In the genomic region with DNA sequence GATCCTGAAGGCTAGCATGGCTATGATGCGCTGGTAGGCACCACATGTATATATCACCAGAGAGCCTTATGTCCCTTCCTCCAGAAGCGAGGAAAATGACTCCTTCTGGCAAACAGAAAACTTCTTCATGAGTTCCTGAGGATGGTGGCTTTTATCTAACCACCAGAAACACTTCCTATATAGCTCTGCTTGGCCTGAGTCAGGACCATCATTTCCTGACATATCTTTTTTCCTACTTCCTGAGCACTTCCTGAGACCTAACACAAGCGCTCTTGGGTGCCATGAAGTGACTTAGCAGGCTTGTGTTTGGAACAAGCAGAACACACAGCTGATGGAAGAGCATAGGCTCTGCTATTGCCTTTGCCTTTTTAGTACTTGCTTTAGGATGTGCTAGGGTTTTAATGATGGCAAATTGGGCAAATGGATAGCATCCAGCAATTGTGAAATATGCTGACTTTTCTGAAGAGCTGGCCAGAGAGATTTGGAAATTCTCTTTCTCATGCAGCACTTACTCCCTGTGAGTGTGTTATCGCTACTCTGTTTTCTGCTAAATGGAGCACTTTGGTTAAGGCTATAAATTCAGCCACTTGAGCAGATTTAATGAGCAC, we compare ENCODE assay signal across 12 mouse cellular contexts. TPM values are rescaled to one million over a fixed set of nuclear protein-coding genes. Genes with fewer than 3 reads are reported as not detected.
DNase-seq lines count a peak whose midpoint lies in the region; ATAC-seq lines count a peak whose summit lies in the region.
"Had no signal": no experiment of that assay in that cellular context is flagged by ENCODE, and none has a peak within 500 bp of the region (broad histone marks: within the 10 kb centered on the region; RNA-seq: fewer than 3 reads in every experiment).

No protein-coding gene starts in this region.

- H3K27ac ChIP-seq in kidney, embryonic 16.5 days (ENCODE audit: low read length), result peak overlapping the region; percentile 8
- no peak overlapping the region for H3K27ac ChIP-seq in liver, embryonic 16.5 days (ENCODE audit: low read length)
- no peak overlapping the region for H3K27ac ChIP-seq in neural tube, embryonic 15.5 days (replicated peaks)
- H3K27ac ChIP-seq in midbrain, embryonic 10.5 days (replicated peaks), result no peak overlapping the region
- H3K27ac ChIP-seq: limb, embryonic 12.5 days; midbrain, embryonic 15.5 days; neural tube, embryonic 13.5 days had no signal

- peaks cover 19% of the 10 kb centered on the region for H3K4me1 ChIP-seq in kidney, embryonic 16.5 days (ENCODE audit: insufficient read depth, low read length)
- H3K4me1 ChIP-seq in liver, embryonic 16.5 days (ENCODE audit: control insufficient read depth, low read depth, low read length), result no peaks in the 10 kb centered on the region; the same call in 1 of the 2 replicates
- H3K4me1 ChIP-seq in neural tube, embryonic 15.5 days, result peaks cover 3% of the 10 kb centered on the region; the same call in 1 of the 2 replicates
- no peaks in the 10 kb centered on the region for H3K4me1 ChIP-seq in midbrain, embryonic 10.5 days
- H3K4me1 ChIP-seq: midbrain, embryonic 15.5 days; neural tube, embryonic 13.5 days had no signal

- H3K9me3 ChIP-seq in kidney, embryonic 16.5 days (ENCODE audit: low read length), result no peaks in the 10 kb centered on the region
- H3K9me3 ChIP-seq in liver, embryonic 16.5 days (replicated peaks; ENCODE audit: control insufficient read depth, low read length), result no peaks in the 10 kb centered on the region
- H3K9me3 ChIP-seq in neural tube, embryonic 15.5 days (replicated peaks), result no peaks in the 10 kb centered on the region
- no peaks in the 10 kb centered on the region for H3K9me3 ChIP-seq in midbrain, embryonic 10.5 days (replicated peaks)
- H3K9me3 ChIP-seq: limb, embryonic 12.5 days; midbrain, embryonic 15.5 days; neural tube, embryonic 13.5 days had no signal

- no peaks in the 10 kb centered on the region for H3K27me3 ChIP-seq in kidney, embryonic 16.5 days (ENCODE audit: insufficient read depth, low read length)
- no peaks in the 10 kb centered on the region for H3K27me3 ChIP-seq in liver, embryonic 16.5 days (ENCODE audit: control insufficient read depth, insufficient read depth, low read depth, low read length)
- H3K27me3 ChIP-seq in neural tube, embryonic 15.5 days (replicated peaks), result no peaks in the 10 kb centered on the region
- no peaks in the 10 kb centered on the region for H3K27me3 ChIP-seq in midbrain, embryonic 10.5 days (ENCODE audit: low read depth, poor library complexity, severe bottlenecking)
- H3K27me3 ChIP-seq: limb, embryonic 12.5 days; midbrain, embryonic 15.5 days; neural tube, embryonic 13.5 days had no signal

- H3K4me2 ChIP-seq in kidney, embryonic 16.5 days (replicated peaks; ENCODE audit: low read depth, low read length), result no peak overlapping the region
- no peak overlapping the region for H3K4me2 ChIP-seq in liver, embryonic 16.5 days (ENCODE audit: low read depth, low read length)
- no peak overlapping the region for H3K4me2 ChIP-seq in neural tube, embryonic 15.5 days
- H3K4me2 ChIP-seq: limb, embryonic 12.5 days; midbrain, embryonic 15.5 days; neural tube, embryonic 13.5 days had no signal

- no peak overlapping the region for H3K9ac ChIP-seq in kidney, embryonic 16.5 days (replicated peaks; ENCODE audit: low read length)
- no peak overlapping the region for H3K9ac ChIP-seq in liver, embryonic 16.5 days (ENCODE audit: low read depth, low read length)
- no peak overlapping the region for H3K9ac ChIP-seq in neural tube, embryonic 15.5 days (replicated peaks)
- H3K9ac ChIP-seq: limb, embryonic 12.5 days; midbrain, embryonic 15.5 days; neural tube, embryonic 13.5 days had no signal

- no peaks in the 10 kb centered on the region for H3K36me3 ChIP-seq in kidney, embryonic 16.5 days (ENCODE audit: insufficient read depth, low read length)
- H3K36me3 ChIP-seq in liver, embryonic 16.5 days (ENCODE audit: control insufficient read depth, insufficient read depth), result no peaks in the 10 kb centered on the region
- H3K36me3 ChIP-seq in neural tube, embryonic 15.5 days, result no peaks in the 10 kb centered on the region
- H3K36me3 ChIP-seq in midbrain, embryonic 10.5 days, result no peaks in the 10 kb centered on the region
- H3K36me3 ChIP-seq: limb, embryonic 12.5 days; midbrain, embryonic 15.5 days; neural tube, embryonic 13.5 days had no signal

- ATAC-seq in kidney, embryonic 16.5 days (ENCODE audit: low FRiP score, low TSS enrichment), result no peak
- ATAC-seq in liver, embryonic 16.5 days (ENCODE audit: low read depth), result peak; percentile 36
- no peak for ATAC-seq in neural tube, embryonic 15.5 days (ENCODE audit: low FRiP score)
- ATAC-seq: midbrain, embryonic 15.5 days had no signal

- WGBS in kidney, embryonic 16.5 days, result 65% methylated on average over 4 of the region's 4 CpGs
- 39% methylated on average over 4 of the region's 4 CpGs for WGBS in liver, embryonic 16.5 days (ENCODE audit: insufficient replicate concordance)
- 78% methylated on average over 4 of the region's 4 CpGs for WGBS in neural tube, embryonic 15.5 days
- 89% methylated on average over 4 of the region's 4 CpGs for WGBS in midbrain, embryonic 10.5 days

- peak; percentile 11 for DNase-seq in adrenal gland, adult 2 months
- no peak for DNase-seq in adrenal gland, postnatal 25 days
- no peak for DNase-seq in kidney, postnatal 25 days
- DNase-seq in fat pad, adult 2 months (ENCODE audit: extremely low read depth, low read depth, low spot score), result peak; percentile 33
- no peak for DNase-seq in midbrain, embryonic 10.5 days (ENCODE audit: low spot score)

- no peak overlapping the region for H3K4me3 ChIP-seq in kidney, embryonic 16.5 days (ENCODE audit: low read length)
- H3K4me3 ChIP-seq in liver, embryonic 16.5 days (ENCODE audit: low read depth, low read length), result no peak overlapping the region
- no peak overlapping the region for H3K4me3 ChIP-seq in neural tube, embryonic 15.5 days (replicated peaks)
- H3K4me3 ChIP-seq in midbrain, embryonic 10.5 days, result no peak overlapping the region
- H3K4me3 ChIP-seq: erythroblast, embryonic 14.5 days; limb, embryonic 12.5 days; midbrain, embryonic 15.5 days; neural tube, embryonic 13.5 days had no signal

RNA-seq across cellular contexts. Expression of a gene that starts 50.4 kb away (rescaled TPM):
- 10 to 100 TPM; 13.8 to 21.7 TPM for total RNA-seq in adrenal gland, adult 2 months (2021)
- polyA plus RNA-seq in adrenal gland, adult 2 months (2012; rRNA removed), result 8.7 and 11.8 TPM in 2 replicates
- total RNA-seq in adrenal gland, postnatal 25 days (2021), result 14.9 and 15.2 TPM in 2 replicates
- polyA plus RNA-seq in kidney, embryonic 16.5 days (2015; fragmentation: Nextera tagmentation; extraction: Ambion mirVana), result 14.3 and 15.9 TPM in 2 replicates
- 19.3 and 20.3 TPM in 2 replicates for polyA plus RNA-seq in liver, embryonic 16.5 days (2015; fragmentation: Nextera tagmentation; extraction: Ambion mirVana)
- polyA plus RNA-seq in neural tube, embryonic 15.5 days (2015; fragmentation: Nextera tagmentation; extraction: Ambion mirVana), result 12.7 and 13.7 TPM in 2 replicates
- 1.8 TPM in 2 replicates for polyA plus RNA-seq in midbrain, embryonic 10.5 days (2016; fragmentation: Nextera tagmentation; extraction: Ambion mirVana)

Comparison
In these comparisons a context has a peak if more than half of its experiments do, and no peak if none do; other contexts are left out.
1. DNase-seq: peak in adrenal gland, adult 2 months (single experiment) and fat pad, adult 2 months (single experiment); none in adrenal gland, postnatal 25 days (single experiment), kidney, postnatal 25 days (0 of 2) and midbrain, embryonic 10.5 days (single experiment).